Mouse (Mus musculus): ENCODE results near the gene Gm49388.

DNA sequence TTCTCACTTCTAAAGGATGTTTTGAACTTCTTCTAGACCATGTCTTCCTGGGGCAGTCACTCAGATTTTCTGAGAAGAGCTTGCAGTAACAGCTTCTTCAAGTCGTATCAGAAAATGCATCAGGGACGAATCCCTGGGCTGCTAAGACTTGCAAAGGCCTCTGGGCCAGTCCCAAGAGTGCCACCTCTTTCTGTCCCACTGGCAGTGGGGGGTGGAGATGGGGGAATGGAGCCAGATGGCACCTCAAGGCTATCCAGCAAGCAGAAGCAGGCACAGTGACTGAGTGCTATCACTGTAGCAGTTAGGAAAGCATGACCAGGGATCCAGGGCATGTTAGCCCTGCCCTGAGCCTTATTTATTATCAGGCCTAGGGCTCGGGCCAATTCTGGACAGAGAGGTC, 26.9 kb downstream of the Gm49388 start:
- TF ChIP-seq CTCF (IDR thresholded peaks at IDR 0.05; ENCODE audit: low read depth): no peak
- TF ChIP-seq EP300 (optimal IDR thresholded peaks at IDR 0.05): no peak
